Mouse (Mus musculus) erythroblast, embryonic 14.5 days (primary cell): ENCODE measurements around the gene Ankzf1.

Source experiments
- GATA1 ChIP-seq: IDR thresholded peaks from 2 replicates; pipeline ENCODE4 v1.6.1; 2012; ENCODE audit warnings: low read length, inconsistent platforms, mixed read lengths
- TAL1 ChIP-seq: IDR thresholded peaks from 3 replicates; pipeline ENCODE4 v1.6.1; 2012; ENCODE audit warnings: low read length, inconsistent platforms, mixed read lengths

DNA sequence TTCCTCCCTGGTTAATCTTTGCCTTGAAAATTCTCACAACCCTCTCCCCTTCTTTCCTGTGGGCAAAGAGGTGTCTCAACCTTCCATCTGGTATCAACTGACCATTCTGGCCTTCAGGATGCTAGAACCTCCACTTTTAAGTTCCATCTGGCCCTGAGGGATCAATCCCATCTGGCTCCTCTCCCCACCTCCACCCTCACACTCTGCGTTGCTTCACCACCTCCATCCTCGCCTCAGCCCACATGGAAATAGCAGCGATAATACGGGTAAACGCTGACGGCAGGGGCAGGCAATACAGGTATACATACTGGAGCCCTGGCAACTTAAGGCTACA lies 25.9 kb downstream of the Ankzf1 start:
- no peak for TF ChIP-seq TAL1
- no peak for TF ChIP-seq GATA1
